26 mouse cellular contexts compared by ENCODE assay signal in the genomic region with DNA sequence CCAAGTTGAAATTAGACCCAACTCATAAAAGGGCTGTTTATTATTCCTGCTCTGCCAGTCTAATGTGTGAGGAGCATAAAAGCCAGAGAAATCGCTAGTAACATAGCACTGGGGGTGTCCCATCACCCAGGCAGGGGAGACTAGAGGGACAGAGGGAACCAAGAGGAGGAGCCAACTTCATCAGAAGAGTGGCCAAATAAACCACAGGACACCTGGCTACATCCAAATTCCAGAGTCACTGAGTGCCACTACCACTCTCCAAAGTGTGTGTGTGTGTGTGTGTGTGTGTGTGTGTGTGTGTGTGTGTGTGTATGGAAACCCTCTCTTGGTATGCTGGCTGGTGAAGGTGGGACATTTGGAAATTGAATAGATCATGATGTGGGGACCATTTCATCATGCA. TPM values are rescaled to one million over a fixed set of nuclear protein-coding genes. Genes with fewer than 3 reads are reported as not detected.
DNase-seq lines count a peak whose midpoint lies in the region; ATAC-seq and TF ChIP-seq lines count a peak whose summit lies in the region.
"Had no signal": no experiment of that assay in that cellular context is flagged by ENCODE, and none has a peak within 500 bp of the region (broad histone marks: within the 10 kb centered on the region; RNA-seq: fewer than 3 reads in every experiment).

No protein-coding gene starts in this region.

- no peak for TF ChIP-seq CTCF in cerebellum, adult 2 months (IDR thresholded peaks at IDR 0.05; ENCODE audit: borderline replicate concordance, insufficient read depth, low read depth, low read length)
- TF ChIP-seq CTCF in hindbrain, postnatal 0 days (IDR thresholded peaks at IDR 0.05; ENCODE audit: low read depth) = no peak
- TF ChIP-seq CTCF in left cerebral cortex, adult 2 months (IDR thresholded peaks at IDR 0.05) = no peak

- WGBS in cerebellum, adult 2 months = 9% methylated on average over 1 of the region's 1 CpGs
- WGBS in hindbrain, postnatal 0 days = 28% methylated on average over 1 of the region's 1 CpGs
- WGBS in hindbrain, embryonic 14.5 days = 80% methylated on average over 1 of the region's 1 CpGs

- H3K4me3 ChIP-seq in cerebellum, adult 2 months (replicated peaks; ENCODE audit: insufficient read depth, low read depth, low read length) = no peak overlapping the region
- no peak overlapping the region for H3K4me3 ChIP-seq in hindbrain, postnatal 0 days (ENCODE audit: low read length)
- no peak overlapping the region for H3K4me3 ChIP-seq in hindbrain, embryonic 14.5 days (replicated peaks; ENCODE audit: low read length)
- H3K4me3 ChIP-seq in left cerebral cortex, adult 2 months = no peak overlapping the region

- no peak for TF ChIP-seq POLR2A in cerebellum, adult 2 months (IDR thresholded peaks at IDR 0.05; ENCODE audit: borderline replicate concordance, insufficient read depth, low read length)

- no peaks in the 10 kb centered on the region for H3K9me3 ChIP-seq in hindbrain, postnatal 0 days (ENCODE audit: low read length)
- H3K9me3 ChIP-seq in hindbrain, embryonic 14.5 days (ENCODE audit: control insufficient read depth, low read length) = no peaks in the 10 kb centered on the region
- H3K9me3 ChIP-seq: G1E had no signal

- no peak overlapping the region for H3K4me2 ChIP-seq in hindbrain, postnatal 0 days (ENCODE audit: low read depth, low read length)
- H3K4me2 ChIP-seq in hindbrain, embryonic 14.5 days (replicated peaks) = no peak overlapping the region

- no peaks in the 10 kb centered on the region for H3K36me3 ChIP-seq in hindbrain, postnatal 0 days (ENCODE audit: insufficient read depth, low read length)
- no peaks in the 10 kb centered on the region for H3K36me3 ChIP-seq in hindbrain, embryonic 14.5 days (replicated peaks; ENCODE audit: control insufficient read depth, insufficient read depth)
- H3K36me3 ChIP-seq: G1E had no signal

- intact Hi-C loops in left cerebral cortex, postnatal 4 days (cut with DNase I) = no loop called here
- intact Hi-C loops in left cerebral cortex, adult 2 months (cut with DNase I) = no loop called here

- H3K9ac ChIP-seq in hindbrain, postnatal 0 days (replicated peaks; ENCODE audit: low read length) = no peak overlapping the region
- no peak overlapping the region for H3K9ac ChIP-seq in hindbrain, embryonic 14.5 days

- H3K27ac ChIP-seq in cerebellum, adult 2 months (ENCODE audit: insufficient read depth, low read length) = no peak overlapping the region
- no peak overlapping the region for H3K27ac ChIP-seq in hindbrain, postnatal 0 days
- no peak overlapping the region for H3K27ac ChIP-seq in hindbrain, embryonic 14.5 days
- no peak overlapping the region for H3K27ac ChIP-seq in left cerebral cortex, adult 2 months

- 0 out of 2 replicates have a peak, but pooled peaks cover 1% of the 10 kb centered on the region for H3K4me1 ChIP-seq in cerebellum, adult 2 months (ENCODE audit: control insufficient read depth, insufficient read depth, low read length)
- H3K4me1 ChIP-seq in hindbrain, postnatal 0 days (ENCODE audit: insufficient read depth, low read length) = no peaks in the 10 kb centered on the region
- H3K4me1 ChIP-seq in hindbrain, embryonic 14.5 days (replicated peaks; ENCODE audit: control insufficient read depth, insufficient read depth, low read length) = peaks cover 4% of the 10 kb centered on the region; the same call in 1 of the 2 replicates

- H3K27me3 ChIP-seq in cerebellum, adult 2 months (ENCODE audit: control insufficient read depth, insufficient read depth, low read length) = no peaks in the 10 kb centered on the region
- no peaks in the 10 kb centered on the region for H3K27me3 ChIP-seq in hindbrain, postnatal 0 days (ENCODE audit: insufficient read depth, low read length)
- no peaks in the 10 kb centered on the region for H3K27me3 ChIP-seq in hindbrain, embryonic 14.5 days (ENCODE audit: control insufficient read depth, insufficient read depth, low read length)
- H3K27me3 ChIP-seq: CH12.LX, Patski had no signal

- peak; percentile 60 to 72 for DNase-seq in cerebellum, postnatal 10 days
- DNase-seq in cerebellum, postnatal 14 days = peak; percentile 52 to 56
- DNase-seq in cerebellum, adult 2 months = no peak
- DNase-seq in hindbrain, postnatal 0 days (ENCODE audit: low spot score) = no peak
- DNase-seq in hindbrain, embryonic 14.5 days (ENCODE audit: low spot score) = no peak
- DNase-seq in left cerebral cortex, postnatal 4 days = peak; percentile 30
- DNase-seq in left cerebral cortex, adult 2 months (ENCODE audit: extremely low spot score in 1 of 2, low spot score in 2 of 2) = no peak
- DNase-seq: adrenal gland, adult 2 months; adrenal gland, adult 8-10 months; adrenal gland, postnatal 10 days; adrenal gland, postnatal 14 days; adrenal gland, postnatal 25 days; adrenal gland, postnatal 36 days; B cell, adult 2 months; cerebellum, adult 11 months; cerebellum, adult 11-12 months; cerebellum, adult 18-20 months had no signal

- ATAC-seq in cerebellum, adult (ENCODE audit: insufficient number of reproducible peaks, low FRiP score, low TSS enrichment) = no peak
- ATAC-seq in hindbrain, postnatal 0 days = 0 out of 2 replicates have a peak, but pooled peaks have one; percentile 50
- no peak for ATAC-seq in hindbrain, embryonic 14.5 days (ENCODE audit: low FRiP score)
- ATAC-seq: activated CD4-positive, CD25-positive, alpha-beta regulatory T cell, adult 4 months; CD4-positive, CD25-positive, alpha-beta regulatory T cell, adult 4 months; Patski had no signal

RNA-seq across cellular contexts. Expression of a gene that starts 32.2 kb away (rescaled TPM):
- 14.7 and 20.3 TPM in 2 replicates for polyA plus RNA-seq in cerebellum, adult 2 months (2012; rRNA removed)
- 8.6 and 10.2 TPM in 2 replicates for total RNA-seq in hindbrain, postnatal 0 days (2014; rRNA removed)
- 24.7 and 28.2 TPM in 2 replicates for polyA plus RNA-seq in hindbrain, postnatal 0 days (2015; fragmentation: Nextera tagmentation; extraction: Ambion mirVana)
- polyA plus RNA-seq in hindbrain, embryonic 14.5 days (2014; fragmentation: Nextera tagmentation; extraction: Ambion mirVana) = 16.1 and 17.9 TPM in 2 replicates
- 1 to 10 TPM; 4.1 to 5.2 TPM for total RNA-seq in left cerebral cortex, postnatal 4 days (2021)
- total RNA-seq in left cerebral cortex, adult 2 months (2021) = 1 to 10 TPM; 7.9 to 9.2 TPM
- total RNA-seq: adrenal gland, adult 18-20 months; adrenal gland, adult 2 months; adrenal gland, adult 8-10 months; adrenal gland, postnatal 14 days; adrenal gland, postnatal 25 days; adrenal gland, postnatal 36 days; CH12.LX had no signal
- polyA plus RNA-seq: activated CD4-positive, CD25-positive, alpha-beta regulatory T cell, adult 4 months; adrenal gland, adult 2 months; C2C12; CD4-positive, CD25-positive, alpha-beta regulatory T cell, adult 4 months; Patski had no signal

RNA-seq across cellular contexts. Expression of a gene that starts 48.7 kb away (rescaled TPM):
- polyA plus RNA-seq in cerebellum, adult 2 months (2012; rRNA removed) = 30.0 and 30.8 TPM in 2 replicates
- total RNA-seq in hindbrain, postnatal 0 days (2014; rRNA removed) = 29.0 and 41.7 TPM in 2 replicates
- 32.4 and 32.9 TPM in 2 replicates for polyA plus RNA-seq in hindbrain, postnatal 0 days (2015; fragmentation: Nextera tagmentation; extraction: Ambion mirVana)
- 46.0 and 50.4 TPM in 2 replicates for polyA plus RNA-seq in hindbrain, embryonic 14.5 days (2014; fragmentation: Nextera tagmentation; extraction: Ambion mirVana)
- total RNA-seq in left cerebral cortex, postnatal 4 days (2021) = 10 to 100 TPM; 21.3 to 22.3 TPM
- 10 to 100 TPM; 16.9 to 17.5 TPM for total RNA-seq in left cerebral cortex, adult 2 months (2021)

RNA-seq across cellular contexts. Expression of a gene that starts 49.3 kb away (rescaled TPM):
- 16.2 and 18.9 TPM in 2 replicates for polyA plus RNA-seq in cerebellum, adult 2 months (2012; rRNA removed)
- total RNA-seq in hindbrain, postnatal 0 days (2014; rRNA removed) = 25.3 and 26.6 TPM in 2 replicates
- 30.7 and 32.0 TPM in 2 replicates for polyA plus RNA-seq in hindbrain, postnatal 0 days (2015; fragmentation: Nextera tagmentation; extraction: Ambion mirVana)
- polyA plus RNA-seq in hindbrain, embryonic 14.5 days (2014; fragmentation: Nextera tagmentation; extraction: Ambion mirVana) = 17.6 and 19.5 TPM in 2 replicates
- total RNA-seq in left cerebral cortex, postnatal 4 days (2021) = 10 to 100 TPM; 19.3 TPM
- total RNA-seq in left cerebral cortex, adult 2 months (2021) = 10 to 100 TPM; 12.9 to 13.2 TPM
- total RNA-seq: CH12.LX, MEL had no signal
- polyA plus RNA-seq: CD4-positive, CD25-positive, alpha-beta regulatory T cell, adult 4 months; G1E had no signal

Comparison
In these comparisons a context has a peak if more than half of its experiments do, and no peak if none do; other contexts are left out.
1. DNase-seq: peak in cerebellum, postnatal 10 days (2 of 2), cerebellum, postnatal 14 days (2 of 2) and left cerebral cortex, postnatal 4 days (single experiment); none in cerebellum, adult 2 months (0 of 2), hindbrain, postnatal 0 days (single experiment), hindbrain, embryonic 14.5 days (single experiment) and left cerebral cortex, adult 2 months (0 of 2).